Mouse (Mus musculus): ENCODE data around the gene Tmem131l. TPM values are rescaled to one million over a fixed set of nuclear protein-coding genes. Genes with fewer than 3 reads are reported as not detected.

Gene Tmem131l
- polyA plus RNA-seq, 1 experiment from 2014 or later, result 84.2 TPM

DNA sequence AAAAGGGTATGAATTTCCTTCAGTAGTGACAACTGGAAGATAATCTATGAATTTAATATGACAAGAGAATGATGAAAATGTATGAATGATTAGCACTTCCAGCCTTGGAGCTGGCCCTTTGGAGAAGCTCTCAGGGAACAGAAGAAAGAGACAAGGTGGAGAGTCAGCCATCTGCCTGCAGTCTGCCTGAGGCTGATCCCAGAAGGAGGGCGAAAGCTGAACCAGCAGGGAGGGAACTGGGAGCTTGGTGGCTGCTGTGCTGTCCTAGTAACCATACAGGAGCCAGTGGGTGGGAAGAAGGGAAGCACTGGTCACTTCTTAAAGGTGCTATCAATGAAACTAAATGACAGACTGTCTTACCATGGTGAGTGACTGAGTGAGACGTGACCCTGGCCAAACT, 74.6 kb downstream of the Tmem131l start:
- H3K4me3 ChIP-seq (ENCODE audit: low read depth, low read length), result no peak overlapping the region
- DNase-seq (ENCODE audit: low spot score) (no peak), ATAC-seq (replicated peaks; ENCODE audit: insufficient number of reproducible peaks, low FRiP score, low TSS enrichment, low read depth) (no peak)
- no peaks in the 10 kb centered on the region for H3K4me1 ChIP-seq (ENCODE audit: control insufficient read depth, insufficient read depth, low read length)
- H3K27me3 ChIP-seq (ENCODE audit: control insufficient read depth, insufficient read depth, low read length), result no peaks in the 10 kb centered on the region
- H3K9me3 ChIP-seq (replicated peaks; ENCODE audit: control insufficient read depth, low read length), result no peaks in the 10 kb centered on the region
- WGBS, result 83% methylated on average over 2 of the region's 2 CpGs
- H3K36me3 ChIP-seq (replicated peaks; ENCODE audit: control insufficient read depth, insufficient read depth, low read depth, low read length), result no peaks in the 10 kb centered on the region
- no peak overlapping the region for H3K27ac ChIP-seq (replicated peaks; ENCODE audit: low read depth, low read length)
- no peak overlapping the region for H3K4me2 ChIP-seq (ENCODE audit: low read depth, low read length)
- H3K9ac ChIP-seq (replicated peaks; ENCODE audit: low read length), result no peak overlapping the region

GRCm38 (mm10) chr3:83963705-83964104, 76.3 kb downstream of the Tmem131l start:
- no peaks in the 10 kb centered on the region for H3K9me3 ChIP-seq (replicated peaks; ENCODE audit: control insufficient read depth, low read length)
- no peak overlapping the region for H3K9ac ChIP-seq (replicated peaks; ENCODE audit: low read length)
- H3K4me2 ChIP-seq (ENCODE audit: low read depth, low read length), result no peak overlapping the region
- H3K27ac ChIP-seq (replicated peaks; ENCODE audit: low read depth, low read length), result no peak overlapping the region
- ATAC-seq (replicated peaks; ENCODE audit: insufficient number of reproducible peaks, low FRiP score, low TSS enrichment, low read depth), result no peak
- no peaks in the 10 kb centered on the region for H3K27me3 ChIP-seq (ENCODE audit: control insufficient read depth, insufficient read depth, low read length)
- no peak overlapping the region for H3K4me3 ChIP-seq (ENCODE audit: low read depth, low read length)
- no peak for DNase-seq (ENCODE audit: low spot score)
- H3K36me3 ChIP-seq (replicated peaks; ENCODE audit: control insufficient read depth, insufficient read depth, low read depth, low read length), result peaks cover 3% of the 10 kb centered on the region
- 79% methylated on average over 5 of the region's 5 CpGs for WGBS
- no peaks in the 10 kb centered on the region for H3K4me1 ChIP-seq (ENCODE audit: control insufficient read depth, insufficient read depth, low read length)

GRCm38 (mm10) chr3:83962571-83962970, 77.4 kb downstream of the Tmem131l start:
- H3K4me3 ChIP-seq (ENCODE audit: low read depth, low read length), result no peak overlapping the region
- ATAC-seq (replicated peaks; ENCODE audit: insufficient number of reproducible peaks, low FRiP score, low TSS enrichment, low read depth), result no peak
- H3K4me2 ChIP-seq (ENCODE audit: low read depth, low read length), result no peak overlapping the region
- 63% methylated on average over 3 of the region's 3 CpGs for WGBS
- no peaks in the 10 kb centered on the region for H3K4me1 ChIP-seq (ENCODE audit: control insufficient read depth, insufficient read depth, low read length)
- peaks cover 6% of the 10 kb centered on the region for H3K36me3 ChIP-seq (replicated peaks; ENCODE audit: control insufficient read depth, insufficient read depth, low read depth, low read length)
- DNase-seq (ENCODE audit: low spot score), result no peak
- H3K9ac ChIP-seq (replicated peaks; ENCODE audit: low read length), result no peak overlapping the region
- no peaks in the 10 kb centered on the region for H3K9me3 ChIP-seq (replicated peaks; ENCODE audit: control insufficient read depth, low read length)
- no peaks in the 10 kb centered on the region for H3K27me3 ChIP-seq (ENCODE audit: control insufficient read depth, insufficient read depth, low read length)
- H3K27ac ChIP-seq (replicated peaks; ENCODE audit: low read depth, low read length), result no peak overlapping the region

GRCm38 (mm10) chr3:83962076-83962475, 77.9 kb downstream of the Tmem131l start:
- WGBS, result 89% methylated on average over 7 of the region's 7 CpGs
- Histone ChIP-seq H3K36me3 (replicated peaks; ENCODE audit: control insufficient read depth, insufficient read depth, low read depth, low read length) (peaks cover 6% of the 10 kb centered on the region), H3K27me3 (ENCODE audit: control insufficient read depth, insufficient read depth, low read length) (no peaks in the 10 kb centered on the region), H3K9ac (replicated peaks; ENCODE audit: low read length) (no peak overlapping the region), H3K9me3 (replicated peaks; ENCODE audit: control insufficient read depth, low read length) (no peaks in the 10 kb centered on the region), H3K4me3 (ENCODE audit: low read depth, low read length) (no peak overlapping the region), H3K4me1 (ENCODE audit: control insufficient read depth, insufficient read depth, low read length) (no peaks in the 10 kb centered on the region), H3K27ac (replicated peaks; ENCODE audit: low read depth, low read length) (no peak overlapping the region), H3K4me2 (ENCODE audit: low read depth, low read length) (no peak overlapping the region)
- ATAC-seq (replicated peaks; ENCODE audit: insufficient number of reproducible peaks, low FRiP score, low TSS enrichment, low read depth) (no peak), DNase-seq (ENCODE audit: low spot score) (no peak)

DNA sequence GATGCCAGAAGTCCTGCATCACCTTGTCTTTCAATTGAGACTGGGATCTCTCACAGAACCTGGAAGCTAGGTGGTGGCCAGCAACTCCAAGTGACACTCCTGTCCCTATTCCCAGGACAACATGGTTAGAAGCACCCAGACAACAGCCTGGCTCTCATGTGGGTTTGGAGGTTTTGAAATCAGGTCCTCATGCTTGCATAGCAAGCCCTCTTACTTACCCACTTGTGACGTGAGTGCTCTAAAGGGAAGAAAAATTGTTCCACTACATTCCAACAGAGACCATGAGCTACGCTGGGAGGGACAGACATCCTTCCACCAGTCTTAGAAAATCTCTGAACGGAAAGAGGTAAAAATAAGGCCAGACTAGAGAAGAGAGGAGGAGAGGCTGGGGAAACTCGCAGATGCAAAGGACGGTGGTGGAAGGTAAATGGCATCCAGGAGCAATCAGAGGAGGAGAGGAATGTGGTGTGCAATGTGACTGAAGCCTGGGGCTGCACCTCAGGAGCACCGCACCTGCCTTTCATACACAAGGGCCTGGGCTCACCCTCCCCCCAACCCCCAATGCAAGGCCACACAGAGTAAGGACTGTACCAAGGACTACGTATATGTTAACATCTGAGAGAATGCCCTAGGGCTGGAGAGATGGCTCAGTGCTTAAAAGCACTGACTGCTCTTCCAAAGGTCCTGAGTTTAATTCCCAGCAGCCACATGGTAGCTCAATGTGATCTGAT, 80.9 kb downstream of the Tmem131l start:
- Histone ChIP-seq H3K4me1 (ENCODE audit: control insufficient read depth, insufficient read depth, low read length) (no peaks in the 10 kb centered on the region), H3K27me3 (ENCODE audit: control insufficient read depth, insufficient read depth, low read length) (no peaks in the 10 kb centered on the region), H3K9me3 (replicated peaks; ENCODE audit: control insufficient read depth, low read length) (no peaks in the 10 kb centered on the region), H3K27ac (replicated peaks; ENCODE audit: low read depth, low read length) (no peak overlapping the region), H3K4me3 (ENCODE audit: low read depth, low read length) (no peak overlapping the region), H3K36me3 (replicated peaks; ENCODE audit: control insufficient read depth, insufficient read depth, low read depth, low read length) (peaks cover 6% of the 10 kb centered on the region), H3K4me2 (ENCODE audit: low read depth, low read length) (no peak overlapping the region), H3K9ac (replicated peaks; ENCODE audit: low read length) (no peak overlapping the region)
- WGBS, result 86% methylated on average over 7 of the region's 7 CpGs
- DNase-seq (ENCODE audit: low spot score), result no peak
- ATAC-seq (replicated peaks; ENCODE audit: insufficient number of reproducible peaks, low FRiP score, low TSS enrichment, low read depth), result 0 out of 2 replicates have a peak, but pooled peaks have one; percentile 59

- no peaks in the 10 kb centered on the region for H3K27me3 ChIP-seq (ENCODE audit: control insufficient read depth, insufficient read depth, low read length)
- no peak overlapping the region for H3K9ac ChIP-seq (replicated peaks; ENCODE audit: low read length)
- 89% methylated on average over 8 of the region's 8 CpGs for WGBS
- no peak overlapping the region for H3K4me2 ChIP-seq (ENCODE audit: low read depth, low read length)
- peaks cover 4% of the 10 kb centered on the region for H3K36me3 ChIP-seq (replicated peaks; ENCODE audit: control insufficient read depth, insufficient read depth, low read depth, low read length)
- H3K4me1 ChIP-seq (ENCODE audit: control insufficient read depth, insufficient read depth, low read length), result no peaks in the 10 kb centered on the region
- no peak overlapping the region for H3K4me3 ChIP-seq (ENCODE audit: low read depth, low read length)
- no peak overlapping the region for H3K27ac ChIP-seq (replicated peaks; ENCODE audit: low read depth, low read length)
- DNase-seq (ENCODE audit: low spot score) (no peak), ATAC-seq (replicated peaks; ENCODE audit: insufficient number of reproducible peaks, low FRiP score, low TSS enrichment, low read depth) (no peak)
- H3K9me3 ChIP-seq (replicated peaks; ENCODE audit: control insufficient read depth, low read length), result no peaks in the 10 kb centered on the region
Measured at GRCm38 (mm10) chr3:83953879-83954278, 86.1 kb downstream of the Tmem131l start.

DNA sequence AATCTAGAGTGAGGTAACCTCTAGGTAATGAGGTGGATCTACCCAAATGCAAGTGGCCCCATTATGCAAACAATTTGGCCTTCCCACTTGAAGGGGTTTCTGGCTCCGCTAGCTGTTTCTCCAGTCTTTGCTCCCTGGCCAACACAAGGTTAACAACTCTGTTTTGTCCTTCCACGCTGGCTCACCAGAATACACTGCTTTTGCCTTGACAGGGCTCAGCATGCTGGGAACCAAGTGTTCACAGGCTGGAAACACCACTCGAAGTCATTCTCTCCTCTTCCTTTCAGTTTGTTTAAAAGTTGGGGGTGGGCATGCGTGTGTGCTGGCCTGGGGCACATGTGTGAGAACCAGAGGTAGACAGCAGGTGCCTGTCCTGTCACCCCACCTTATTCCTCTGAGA, 91.2 kb downstream of the Tmem131l start:
- DNase-seq (ENCODE audit: low spot score), result no peak
- Histone ChIP-seq H3K9ac (replicated peaks; ENCODE audit: low read length) (no peak overlapping the region), H3K27ac (replicated peaks; ENCODE audit: low read depth, low read length) (no peak overlapping the region), H3K36me3 (replicated peaks; ENCODE audit: control insufficient read depth, insufficient read depth, low read depth, low read length) (no peaks in the 10 kb centered on the region), H3K27me3 (ENCODE audit: control insufficient read depth, insufficient read depth, low read length) (no peaks in the 10 kb centered on the region), H3K9me3 (replicated peaks; ENCODE audit: control insufficient read depth, low read length) (no peaks in the 10 kb centered on the region), H3K4me2 (ENCODE audit: low read depth, low read length) (no peak overlapping the region), H3K4me1 (ENCODE audit: control insufficient read depth, insufficient read depth, low read length) (no peaks in the 10 kb centered on the region), H3K4me3 (ENCODE audit: low read depth, low read length) (no peak overlapping the region)
- 73% methylated on average over 4 of the region's 4 CpGs for WGBS
- no peak for ATAC-seq (replicated peaks; ENCODE audit: insufficient number of reproducible peaks, low FRiP score, low TSS enrichment, low read depth)

DNA sequence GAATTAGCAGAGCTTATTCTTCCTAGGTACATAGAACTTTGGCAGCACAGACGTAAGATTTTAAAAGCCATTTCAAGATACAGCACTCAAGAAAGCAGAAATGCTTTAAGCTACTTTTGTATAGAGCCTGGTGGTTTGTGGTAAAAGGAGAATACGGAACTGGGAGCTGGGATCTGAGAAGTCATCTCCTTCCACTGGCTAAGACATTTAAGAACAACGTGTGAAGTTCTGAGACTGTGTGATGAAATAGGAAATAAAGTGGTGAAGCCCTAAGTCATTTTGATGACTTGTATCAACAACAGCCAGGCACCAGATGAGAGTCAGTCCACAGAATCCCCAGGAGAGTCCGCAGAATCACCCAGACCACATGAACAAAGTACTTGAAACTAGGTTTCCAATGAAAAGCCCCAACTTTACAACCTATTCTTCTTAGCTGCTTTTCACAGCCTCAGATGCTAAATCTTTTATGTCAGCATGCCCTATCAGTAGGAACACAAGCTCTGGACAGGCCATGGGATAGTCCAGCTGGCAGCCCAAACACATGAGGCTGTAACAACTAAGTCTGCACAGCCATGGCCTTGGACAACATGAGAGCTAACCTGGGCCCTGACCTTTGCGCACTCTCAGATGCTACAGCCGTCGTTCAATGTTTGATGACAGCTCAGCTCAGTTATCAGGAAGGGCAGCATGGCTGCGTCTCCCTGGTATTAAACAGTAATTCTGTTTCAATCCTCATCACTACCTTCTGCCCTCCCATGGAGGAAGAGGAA, 92.3 kb downstream of the Tmem131l start:
- no peak for DNase-seq (ENCODE audit: low spot score)
- Histone ChIP-seq H3K4me3 (ENCODE audit: low read depth, low read length) (no peak overlapping the region), H3K4me1 (ENCODE audit: control insufficient read depth, insufficient read depth, low read length) (no peaks in the 10 kb centered on the region), H3K9ac (replicated peaks; ENCODE audit: low read length) (no peak overlapping the region), H3K36me3 (replicated peaks; ENCODE audit: control insufficient read depth, insufficient read depth, low read depth, low read length) (no peaks in the 10 kb centered on the region; the same call in 1 of the 2 replicates), H3K27me3 (ENCODE audit: control insufficient read depth, insufficient read depth, low read length) (no peaks in the 10 kb centered on the region), H3K27ac (replicated peaks; ENCODE audit: low read depth, low read length) (no peak overlapping the region), H3K4me2 (ENCODE audit: low read depth, low read length) (no peak overlapping the region), H3K9me3 (replicated peaks; ENCODE audit: control insufficient read depth, low read length) (no peaks in the 10 kb centered on the region)
- ATAC-seq (replicated peaks; ENCODE audit: insufficient number of reproducible peaks, low FRiP score, low TSS enrichment, low read depth), result no peak
- 73% methylated on average over 8 of the region's 8 CpGs for WGBS
